Mouse (Mus musculus): Measurements from ENCODE around the gene Adam19. TPM values are rescaled to one million over a fixed set of nuclear protein-coding genes. Genes with fewer than 3 reads are reported as not detected.
A peak's percentile ranks its signal among the peaks of the same experiment; 100 is the strongest.

Adam19 gene
- polyA plus RNA-seq, 1 experiment, result 43.2 TPM

DNA sequence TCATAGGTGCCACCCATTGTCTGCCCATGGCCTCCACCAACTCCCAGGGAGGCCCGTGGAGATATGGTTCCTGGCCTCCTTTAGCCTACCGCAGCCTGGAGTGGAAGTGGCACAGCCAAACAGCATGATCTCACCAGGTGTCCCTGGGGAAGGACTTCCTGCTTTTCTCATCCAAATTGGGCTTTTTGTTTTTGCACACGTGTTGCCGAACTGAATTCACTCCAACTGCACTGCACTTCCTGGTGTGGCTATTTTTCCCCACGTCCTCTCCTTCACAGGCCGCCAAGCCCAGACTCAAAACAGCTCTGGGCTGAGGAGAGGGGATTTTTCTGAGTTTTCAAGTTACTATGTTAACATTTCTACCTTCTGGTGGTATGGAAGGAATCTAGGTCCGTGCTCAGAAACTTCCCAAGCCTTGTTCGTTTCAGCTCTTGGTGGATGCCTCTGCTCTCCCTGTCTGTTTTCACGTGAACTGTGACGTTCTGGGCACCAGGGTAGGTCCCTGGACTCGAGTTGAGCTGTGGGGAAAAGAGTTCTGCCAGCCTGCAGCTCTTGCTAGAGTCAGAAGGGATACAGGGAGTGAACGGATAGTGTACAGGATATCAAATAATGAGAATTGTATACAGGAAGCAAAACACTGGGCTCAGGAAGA is 13.1 kb downstream of the Adam19 start:
- no peak overlapping the region for H3K4me2 ChIP-seq (ENCODE audit: low read depth)
- H3K36me3 ChIP-seq (ENCODE audit: control insufficient read depth, insufficient read depth), result peaks cover 13% of the 10 kb centered on the region
- no peak for TF ChIP-seq TCF3 (IDR thresholded peaks at IDR 0.05; ENCODE audit: insufficient read length, low read depth)
- no peak for TF ChIP-seq MYOD1 (IDR thresholded peaks at IDR 0.05; ENCODE audit: control insufficient read depth in 1 of 3, insufficient read length in 2 of 3, low read depth in 2 of 3)
- no peak for TF ChIP-seq MAX (IDR thresholded peaks at IDR 0.05; ENCODE audit: low read depth)
- no peak for TF ChIP-seq SRF (IDR thresholded peaks at IDR 0.05; ENCODE audit: control insufficient read depth, insufficient read length, low read depth)
- no peak for TF ChIP-seq E2F4 (IDR thresholded peaks at IDR 0.05; ENCODE audit: insufficient read depth)
- TF ChIP-seq TCF12 (IDR thresholded peaks at IDR 0.05; ENCODE audit: insufficient read depth, poor library complexity, severe bottlenecking), result no peak
- H3K4me3 ChIP-seq, result no peak overlapping the region
- peaks cover 17% of the 10 kb centered on the region for H3K79me2 ChIP-seq (ENCODE audit: control insufficient read depth, insufficient read depth)
- H3ac ChIP-seq (ENCODE audit: control insufficient read depth, insufficient read length), result no peak overlapping the region
- no peaks in the 10 kb centered on the region for H3K27me3 ChIP-seq (ENCODE audit: control insufficient read depth, insufficient read depth, insufficient read length)

DNA sequence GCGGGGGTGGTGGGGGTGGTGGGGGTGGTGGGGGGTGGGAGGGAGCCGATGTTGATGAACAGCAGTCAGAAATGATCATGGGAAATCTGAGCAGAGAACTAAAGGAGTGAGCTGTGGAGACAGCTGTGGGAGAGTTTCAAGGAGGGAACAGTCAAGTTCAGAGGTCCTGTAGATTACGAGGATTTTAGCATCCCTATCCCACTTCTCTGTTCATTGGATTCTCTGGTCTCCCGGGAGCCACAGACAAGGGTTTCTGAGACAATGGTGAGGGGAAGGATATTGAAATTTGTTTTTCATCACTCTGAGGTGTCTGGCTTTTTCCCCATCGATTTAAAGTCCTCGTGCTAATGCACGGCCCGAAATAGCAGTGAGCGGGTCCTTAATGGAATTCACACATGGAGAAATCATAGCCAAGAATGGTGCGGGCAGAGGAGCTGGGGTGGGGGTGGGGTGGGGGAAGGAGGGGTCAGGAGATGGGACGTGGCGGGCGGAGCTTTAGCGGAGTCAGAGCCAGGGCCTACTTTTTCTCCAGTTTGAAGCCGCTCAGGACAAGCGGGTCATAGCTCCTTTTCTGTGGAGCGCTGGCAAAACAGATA is 13.7 kb downstream of the Adam19 start:
- Histone ChIP-seq H3K36me3 (ENCODE audit: control insufficient read depth, insufficient read depth) (peaks cover 13% of the 10 kb centered on the region), H3K27me3 (ENCODE audit: control insufficient read depth, insufficient read depth, insufficient read length) (no peaks in the 10 kb centered on the region), H3K79me2 (ENCODE audit: control insufficient read depth, insufficient read depth) (peaks cover 17% of the 10 kb centered on the region), H3K4me2 (ENCODE audit: low read depth) (no peak overlapping the region), H3K4me3 (no peak overlapping the region), H3ac (ENCODE audit: control insufficient read depth, insufficient read length) (no peak overlapping the region)
- TF ChIP-seq MYOG (IDR thresholded peaks at IDR 0.05; ENCODE audit: control insufficient read depth in 1 of 3, insufficient read depth in 1 of 3, insufficient read length in 2 of 3, low read depth in 2 of 3) (no peak), MYOD1 (IDR thresholded peaks at IDR 0.05; ENCODE audit: control insufficient read depth in 1 of 3, insufficient read length in 2 of 3, low read depth in 2 of 3) (peak in 1 of 3 experiments; percentile 22)

DNA sequence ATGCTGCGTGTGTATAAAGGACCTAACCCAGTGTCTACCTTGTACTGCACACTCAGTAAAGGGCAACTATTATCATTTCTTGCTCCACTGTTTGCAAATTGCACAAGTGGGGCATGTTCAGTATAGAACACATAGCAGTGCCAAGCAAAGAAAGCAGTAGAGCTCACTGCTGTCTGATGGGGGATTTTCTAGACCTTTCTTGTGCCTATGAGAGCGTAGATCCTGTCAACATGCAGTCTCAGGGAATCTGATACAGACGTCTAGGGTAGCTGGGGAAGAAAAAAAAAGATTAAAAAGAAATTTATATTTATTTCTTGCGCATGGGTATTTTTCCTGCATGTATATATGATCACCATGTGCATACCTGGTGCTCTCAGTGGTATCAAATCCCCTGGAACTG is 14.4 kb downstream of the Adam19 start:
- Histone ChIP-seq H3K4me3 (no peak overlapping the region), H3ac (ENCODE audit: control insufficient read depth, insufficient read length) (no peak overlapping the region), H3K27me3 (ENCODE audit: control insufficient read depth, insufficient read depth, insufficient read length) (no peaks in the 10 kb centered on the region), H3K4me2 (ENCODE audit: low read depth) (no peak overlapping the region), H3K36me3 (ENCODE audit: control insufficient read depth, insufficient read depth) (peaks cover 18% of the 10 kb centered on the region), H3K79me2 (ENCODE audit: control insufficient read depth, insufficient read depth) (peaks cover 23% of the 10 kb centered on the region)
- TF ChIP-seq POLR2AphosphoS2 (IDR thresholded peaks at IDR 0.05; ENCODE audit: insufficient read length, low read depth) (no peak), SRF (IDR thresholded peaks at IDR 0.05; ENCODE audit: control insufficient read depth, insufficient read length, low read depth) (no peak), MYOG (IDR thresholded peaks at IDR 0.05; ENCODE audit: control insufficient read depth in 1 of 3, insufficient read depth in 1 of 3, insufficient read length in 2 of 3, low read depth in 2 of 3) (no peak), E2F4 (IDR thresholded peaks at IDR 0.05; ENCODE audit: insufficient read depth) (no peak), MYOD1 (IDR thresholded peaks at IDR 0.05; ENCODE audit: control insufficient read depth in 1 of 3, insufficient read length in 2 of 3, low read depth in 2 of 3) (no peak), POLR2A (IDR thresholded peaks at IDR 0.05; ENCODE audit: insufficient read length, low read depth) (no peak), REST (IDR thresholded peaks at IDR 0.05; ENCODE audit: insufficient read depth, insufficient read length) (no peak), CEBPB (IDR thresholded peaks at IDR 0.05; ENCODE audit: insufficient read depth, poor library complexity, severe bottlenecking) (no peak), USF1 (IDR thresholded peaks at IDR 0.05; ENCODE audit: low read depth) (no peak), MAX (IDR thresholded peaks at IDR 0.05; ENCODE audit: low read depth) (no peak), TCF12 (IDR thresholded peaks at IDR 0.05; ENCODE audit: insufficient read depth, poor library complexity, severe bottlenecking) (no peak), TCF3 (IDR thresholded peaks at IDR 0.05; ENCODE audit: insufficient read length, low read depth) (no peak)

DNA sequence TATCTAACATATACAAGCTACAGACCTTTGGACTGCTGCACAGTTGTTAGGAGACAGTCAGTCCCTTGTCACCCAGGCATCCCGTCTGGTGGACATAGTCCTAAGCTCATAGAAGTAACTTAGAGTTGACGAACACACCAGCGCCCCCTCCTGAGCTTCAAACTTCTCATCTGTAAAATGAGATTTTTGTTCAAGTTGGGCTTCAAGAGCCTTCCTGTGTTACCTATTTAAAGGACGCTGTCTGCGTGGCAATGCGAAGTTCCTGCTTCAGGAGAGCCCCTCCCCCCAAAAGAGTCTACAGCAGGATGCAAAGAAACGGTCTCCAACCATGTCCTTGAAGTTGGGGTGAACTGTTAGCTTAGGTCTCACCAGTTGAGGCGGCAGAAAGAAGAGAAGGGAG is 15.0 kb downstream of the Adam19 start:
- TF ChIP-seq TCF3 (IDR thresholded peaks at IDR 0.05; ENCODE audit: insufficient read length, low read depth) (no peak), CEBPB (IDR thresholded peaks at IDR 0.05; ENCODE audit: insufficient read depth, poor library complexity, severe bottlenecking) (no peak), USF1 (IDR thresholded peaks at IDR 0.05; ENCODE audit: low read depth) (no peak), MAX (IDR thresholded peaks at IDR 0.05; ENCODE audit: low read depth) (no peak), E2F4 (IDR thresholded peaks at IDR 0.05; ENCODE audit: insufficient read depth) (no peak), POLR2AphosphoS2 (IDR thresholded peaks at IDR 0.05; ENCODE audit: insufficient read length, low read depth) (no peak), REST (IDR thresholded peaks at IDR 0.05; ENCODE audit: insufficient read depth, insufficient read length) (no peak), MYOG (IDR thresholded peaks at IDR 0.05; ENCODE audit: control insufficient read depth in 1 of 3, insufficient read depth in 1 of 3, insufficient read length in 2 of 3, low read depth in 2 of 3) (no peak), MYOD1 (IDR thresholded peaks at IDR 0.05; ENCODE audit: control insufficient read depth in 1 of 3, insufficient read length in 2 of 3, low read depth in 2 of 3) (no peak), TCF12 (IDR thresholded peaks at IDR 0.05; ENCODE audit: insufficient read depth, poor library complexity, severe bottlenecking) (no peak), POLR2A (IDR thresholded peaks at IDR 0.05; ENCODE audit: insufficient read length, low read depth) (no peak)
- Histone ChIP-seq H3ac (ENCODE audit: control insufficient read depth, insufficient read length) (no peak overlapping the region), H3K4me2 (ENCODE audit: low read depth) (no peak overlapping the region), H3K36me3 (ENCODE audit: control insufficient read depth, insufficient read depth) (peaks cover 19% of the 10 kb centered on the region), H3K79me2 (ENCODE audit: control insufficient read depth, insufficient read depth) (peaks cover 29% of the 10 kb centered on the region), H3K27me3 (ENCODE audit: control insufficient read depth, insufficient read depth, insufficient read length) (no peaks in the 10 kb centered on the region), H3K4me3 (no peak overlapping the region)

DNA sequence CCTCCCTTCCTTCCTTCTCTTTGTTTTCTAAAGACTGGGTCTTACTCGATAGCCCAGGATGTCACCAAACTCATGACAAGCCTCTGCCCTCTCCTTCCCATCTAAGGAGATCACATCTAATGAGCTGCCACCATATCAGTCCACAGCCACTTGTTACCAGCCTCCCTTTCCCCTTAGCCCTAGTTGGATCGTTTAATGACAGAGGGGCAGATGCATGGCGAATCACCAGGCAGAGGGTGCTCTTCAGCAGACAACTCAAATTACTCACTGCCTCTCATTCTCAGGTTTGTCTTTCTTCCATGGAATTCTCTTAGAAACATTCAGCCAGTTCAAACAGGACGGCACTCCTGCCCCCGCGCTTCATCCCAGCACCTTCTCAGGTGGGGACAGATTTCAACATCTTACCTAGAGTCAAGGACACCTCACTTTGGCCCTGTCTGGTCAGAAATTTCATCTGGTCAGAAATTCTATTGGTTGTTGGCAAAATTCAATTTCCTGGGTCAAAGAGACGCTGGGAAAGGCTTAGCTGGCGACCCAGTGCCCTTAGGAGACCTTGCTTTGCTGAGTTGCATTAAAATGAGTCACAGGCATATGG is 16.8 kb downstream of the Adam19 start:
- no peak overlapping the region for H3K4me3 ChIP-seq
- no peak overlapping the region for H3ac ChIP-seq (ENCODE audit: control insufficient read depth, insufficient read length)
- peaks cover 31% of the 10 kb centered on the region for H3K79me2 ChIP-seq (ENCODE audit: control insufficient read depth, insufficient read depth)
- peak overlapping the region; percentile 80 for H3K4me2 ChIP-seq (ENCODE audit: low read depth)
- TF ChIP-seq MYOG (IDR thresholded peaks at IDR 0.05; ENCODE audit: control insufficient read depth in 1 of 3, insufficient read depth in 1 of 3, insufficient read length in 2 of 3, low read depth in 2 of 3), result no peak
- TF ChIP-seq USF1 (IDR thresholded peaks at IDR 0.05; ENCODE audit: low read depth), result no peak
- TF ChIP-seq POLR2AphosphoS2 (IDR thresholded peaks at IDR 0.05; ENCODE audit: insufficient read length, low read depth), result no peak
- TF ChIP-seq MYOD1 (IDR thresholded peaks at IDR 0.05; ENCODE audit: control insufficient read depth in 1 of 3, insufficient read length in 2 of 3, low read depth in 2 of 3), result no peak
- TF ChIP-seq CEBPB (IDR thresholded peaks at IDR 0.05; ENCODE audit: insufficient read depth, poor library complexity, severe bottlenecking), result peak; percentile 32; the same call in 1 of the 2 replicates
- peaks cover 23% of the 10 kb centered on the region for H3K36me3 ChIP-seq (ENCODE audit: control insufficient read depth, insufficient read depth)
- no peaks in the 10 kb centered on the region for H3K27me3 ChIP-seq (ENCODE audit: control insufficient read depth, insufficient read depth, insufficient read length)

Data from myocyte (in vitro differentiated cells).